Mouse (Mus musculus): ENCODE measurements around the gene Rgs7. TPM values are rescaled to one million over a fixed set of nuclear protein-coding genes. Genes with fewer than 3 reads are reported as not detected.
A peak's percentile ranks its signal among the peaks of the same experiment; 100 is the strongest.

Rgs7 gene
- total and polyA plus RNA-seq, 3 experiments = not detected

DNA sequence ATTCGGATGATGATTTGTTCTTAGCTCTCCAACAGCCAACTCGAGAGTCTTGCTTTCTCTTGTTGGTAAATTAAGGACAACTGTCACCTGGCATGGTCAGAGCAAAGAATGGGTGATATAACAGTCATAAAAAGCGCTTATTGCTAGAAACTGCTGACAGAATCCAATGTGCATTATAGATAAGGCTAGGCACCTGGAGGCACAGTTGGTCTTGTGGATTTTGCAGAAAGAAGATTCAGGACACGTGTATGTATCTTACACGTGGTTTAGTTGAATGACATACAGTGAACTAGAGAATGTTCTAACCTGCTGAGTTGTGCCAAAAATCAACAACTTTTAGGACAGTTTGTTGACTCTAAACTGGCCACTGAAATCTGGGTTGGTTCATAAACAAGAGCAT is 386.9 kb downstream of the Rgs7 start (continued):
- TF ChIP-seq CHD2 (IDR thresholded peaks at IDR 0.05; ENCODE audit: low read length) = no peak

DNA sequence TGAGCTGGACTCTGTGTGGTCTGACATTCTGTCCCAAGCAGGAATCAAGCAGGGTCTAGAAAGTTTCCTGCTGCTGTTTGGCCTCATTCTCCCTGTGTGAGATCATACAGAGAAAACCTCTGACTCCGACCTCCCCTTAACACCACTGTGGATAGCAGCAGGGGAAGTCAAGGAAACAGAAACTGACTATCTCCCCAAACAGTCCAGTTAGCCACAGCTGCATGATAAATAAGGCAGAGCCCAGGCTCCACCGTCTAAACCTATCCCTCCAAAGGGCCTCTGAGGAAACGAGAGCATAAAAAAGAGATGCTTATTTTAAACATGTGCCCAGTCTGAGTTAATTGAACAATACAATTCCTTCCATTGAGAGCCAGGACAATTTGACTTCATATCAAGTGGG is 395.3 kb downstream of the Rgs7 start:
- H3K4me1 ChIP-seq (ENCODE audit: control insufficient read depth in 1 of 2, insufficient read depth in 2 of 2, low read length in 2 of 2) = no peaks in the 10 kb centered on the region
- peak; percentile 31 for DNase-seq (ENCODE audit: low read depth, low spot score)
- TF ChIP-seq TAL1 (IDR thresholded peaks at IDR 0.05; ENCODE audit: low read length) (no peak), EP300 (IDR thresholded peaks at IDR 0.05; ENCODE audit: low read depth in 1 of 2, low read length in 2 of 2) (peak; percentile 32 to 51; a peak in 2 of 4 replicates), ZKSCAN1 (IDR thresholded peaks at IDR 0.05; ENCODE audit: low read depth, low read length) (no peak), MAX (IDR thresholded peaks at IDR 0.05; ENCODE audit: low read length) (no peak), JUND (IDR thresholded peaks at IDR 0.05; ENCODE audit: low read depth, low read length) (no peak), CHD2 (IDR thresholded peaks at IDR 0.05; ENCODE audit: low read length) (no peak), GATA1 (IDR thresholded peaks at IDR 0.05; ENCODE audit: low read depth, low read length) (no peak), ETS1 (IDR thresholded peaks at IDR 0.05; ENCODE audit: low read depth, low read length) (0 out of 2 replicates have a peak, but pooled peaks have one; percentile 7), MYB (IDR thresholded peaks at IDR 0.05; ENCODE audit: low read depth, low read length) (no peak), CHD1 (IDR thresholded peaks at IDR 0.05; ENCODE audit: low read depth, low read length) (no peak), SMC3 (IDR thresholded peaks at IDR 0.05; ENCODE audit: low read depth, low read length) (no peak), USF2 (IDR thresholded peaks at IDR 0.05; ENCODE audit: borderline replicate concordance in 1 of 2, insufficient read depth in 1 of 2, low read depth in 1 of 2, low read length in 2 of 2) (no peak)
- H3K79me2 ChIP-seq (ENCODE audit: control insufficient read depth, insufficient read depth, low read length, poor library complexity) = no peaks in the 10 kb centered on the region
- no peak overlapping the region for H3K4me3 ChIP-seq (ENCODE audit: control insufficient read depth in 1 of 2, insufficient read depth in 1 of 2, low read depth in 2 of 2, low read length in 2 of 2)
- H3K27me3 ChIP-seq (ENCODE audit: control insufficient read depth in 1 of 2, insufficient read depth in 2 of 2, low read length in 2 of 2) = no peaks in the 10 kb centered on the region
- H3K9ac ChIP-seq (ENCODE audit: control insufficient read depth, low read depth, low read length, poor library complexity, severe bottlenecking) = no peak overlapping the region
- H3K27ac ChIP-seq (ENCODE audit: control insufficient read depth, low read depth, low read length) = no peak overlapping the region
- no peaks in the 10 kb centered on the region for H3K9me3 ChIP-seq (replicated peaks; ENCODE audit: insufficient read depth, low read length)
- no peaks in the 10 kb centered on the region for H3K36me3 ChIP-seq (ENCODE audit: control insufficient read depth in 1 of 2, insufficient read depth in 2 of 2, low read length in 2 of 2)

DNA sequence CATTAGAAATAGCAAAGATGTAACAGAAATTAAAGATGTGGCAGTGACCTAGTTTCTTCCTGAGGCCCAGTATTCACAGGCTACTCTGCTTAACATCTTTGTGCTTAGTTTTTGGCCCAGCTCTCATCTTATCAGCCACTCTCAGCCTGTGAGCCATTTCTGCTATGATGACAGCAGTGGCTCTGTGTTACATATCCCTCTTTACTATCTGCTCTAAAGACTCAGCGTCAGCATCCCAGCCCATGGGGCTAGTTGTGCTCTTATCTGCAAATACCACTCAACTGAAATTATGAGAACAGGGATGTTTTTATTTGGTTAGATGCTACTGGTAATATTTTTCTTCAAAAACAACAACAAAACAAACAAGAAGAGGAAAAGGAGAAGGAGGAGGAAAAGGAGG is 410.2 kb downstream of the Rgs7 start:
- no peaks in the 10 kb centered on the region; a peak in 1 of 4 replicates for H3K4me1 ChIP-seq (ENCODE audit: control insufficient read depth in 1 of 2, insufficient read depth in 2 of 2, low read length in 2 of 2)
- TF ChIP-seq SMC3 (IDR thresholded peaks at IDR 0.05; ENCODE audit: low read depth, low read length) (no peak), KAT2A (conservative IDR thresholded peaks at IDR 0.05; ENCODE audit: low read depth, low read length) (no peak), TCF12 (IDR thresholded peaks at IDR 0.05; ENCODE audit: low read depth, low read length) (peak; percentile 34; the same call in 1 of the 2 replicates), SIN3A (IDR thresholded peaks at IDR 0.05; ENCODE audit: low read length) (0 out of 2 replicates have a peak, but pooled peaks have one; percentile 25), GATA1 (IDR thresholded peaks at IDR 0.05; ENCODE audit: low read depth, low read length) (peak; percentile 37; the same call in 1 of the 2 replicates), ETS1 (IDR thresholded peaks at IDR 0.05; ENCODE audit: low read depth, low read length) (peak; percentile 43), EP300 (IDR thresholded peaks at IDR 0.05; ENCODE audit: low read depth in 1 of 2, low read length in 2 of 2) (peak; percentile 56 to 77), POLR2AphosphoS5 (IDR thresholded peaks at IDR 0.05; ENCODE audit: borderline replicate concordance, low read depth, low read length) (no peak)
- H3K27ac ChIP-seq (ENCODE audit: control insufficient read depth, low read depth, low read length) = no peak overlapping the region

More for the DNA sequence above, 410.2 kb downstream of the Rgs7 start:
- Histone ChIP-seq H3K36me3 (ENCODE audit: control insufficient read depth in 1 of 2, insufficient read depth in 2 of 2, low read length in 2 of 2) (no peaks in the 10 kb centered on the region), H3K9ac (ENCODE audit: control insufficient read depth, low read depth, low read length, poor library complexity, severe bottlenecking) (no peak overlapping the region), H3K9me3 (replicated peaks; ENCODE audit: insufficient read depth, low read length) (no peaks in the 10 kb centered on the region), H3K27me3 (ENCODE audit: control insufficient read depth in 1 of 2, insufficient read depth in 2 of 2, low read length in 2 of 2) (no peaks in the 10 kb centered on the region), H3K4me3 (ENCODE audit: control insufficient read depth in 1 of 2, insufficient read depth in 1 of 2, low read depth in 2 of 2, low read length in 2 of 2) (no peak overlapping the region), H3K79me2 (ENCODE audit: control insufficient read depth, insufficient read depth, low read length, poor library complexity) (no peaks in the 10 kb centered on the region)
- DNase-seq (ENCODE audit: low read depth, low spot score) = peak; percentile 47

Measured in MEL (cell line).